In the genomic region with DNA sequence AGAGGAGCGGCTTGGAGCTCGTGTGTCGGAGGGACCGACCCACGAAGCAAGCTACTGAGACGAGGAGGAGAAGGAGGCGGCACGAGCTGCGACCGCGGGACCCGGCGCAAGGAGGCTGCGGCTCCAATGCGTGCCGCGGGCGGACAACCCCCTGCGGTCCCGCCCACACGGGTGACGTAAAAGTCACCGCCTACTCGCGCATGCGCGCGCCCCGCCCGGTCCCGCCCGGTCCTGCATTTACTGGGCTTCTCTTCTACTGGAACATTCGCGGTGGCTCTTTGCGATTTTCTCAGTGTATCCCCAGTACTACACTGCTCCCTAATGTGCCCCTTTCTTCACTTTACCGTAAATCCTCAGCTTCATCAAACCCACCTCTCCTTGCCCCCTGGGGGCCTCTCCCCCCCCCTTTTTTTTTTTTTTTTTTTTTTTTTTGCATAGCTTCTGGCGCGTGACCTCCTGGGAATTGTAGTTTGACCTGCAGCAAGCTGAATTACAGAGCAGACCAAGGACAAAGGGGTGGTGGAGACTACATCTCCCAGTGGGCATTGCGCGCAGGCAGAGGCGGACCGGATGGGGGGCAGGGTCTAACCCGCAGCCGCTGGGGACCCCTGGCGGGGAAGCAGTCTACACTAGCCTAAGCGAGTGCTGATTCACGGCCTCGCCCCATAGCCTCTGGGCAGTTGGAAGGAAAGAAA, we compare ENCODE assay signal across 8 mouse cellular contexts. TPM values are rescaled to one million over a fixed set of nuclear protein-coding genes. Genes with fewer than 3 reads are reported as not detected.
A peak's percentile ranks its signal among the peaks of the same experiment; 100 is the strongest.
DNase-seq lines count a peak whose midpoint lies in the region; ATAC-seq and TF ChIP-seq lines count a peak whose summit lies in the region.

A gene (minus strand): TSS at position 136 of the 695 bp plus-strand sequence.

- under 1% methylated on average over 48 of the region's 48 CpGs for WGBS in forebrain, embryonic 10.5 days
- under 1% methylated on average over 48 of the region's 48 CpGs for WGBS in heart, embryonic 15.5 days
- WGBS in liver, embryonic 14.5 days (ENCODE audit: insufficient replicate concordance): under 1% methylated on average over 46 of the region's 48 CpGs
- under 1% methylated on average over 47 of the region's 48 CpGs for WGBS in neural tube, embryonic 11.5 days
- WGBS in stomach, postnatal 0 days: under 1% methylated on average over 48 of the region's 48 CpGs

- H3K36me3 ChIP-seq in forebrain, embryonic 10.5 days (replicated peaks): peaks cover 32% of the 10 kb centered on the region
- H3K36me3 ChIP-seq in heart, embryonic 15.5 days: peaks cover 27% of the 10 kb centered on the region
- peaks cover 28% of the 10 kb centered on the region for H3K36me3 ChIP-seq in liver, embryonic 14.5 days (replicated peaks; ENCODE audit: control insufficient read depth, insufficient read depth, low read depth)
- H3K36me3 ChIP-seq in neural tube, embryonic 11.5 days (ENCODE audit: control insufficient read depth, insufficient read depth, low read length): peaks cover 6% of the 10 kb centered on the region
- H3K36me3 ChIP-seq in stomach, postnatal 0 days (ENCODE audit: control insufficient read depth, insufficient read depth, low read length): no peaks in the 10 kb centered on the region; the same call in 1 of the 2 replicates

- DNase-seq in CD8-positive naive resting alpha-beta T cell, adult 2 months (ENCODE audit: low read depth in 2 of 2, low spot score in 2 of 2): peak; percentile 96 to 99
- peak; percentile 82 for DNase-seq in c-Kit-positive CD71-negative TER-119-negative erythroid progenitor cells, embryonic 14.5 days (ENCODE audit: low read depth)
- DNase-seq in forebrain, embryonic 10.5 days (ENCODE audit: extremely low spot score, low spot score): peak; percentile 96
- peak; percentile 97 to 99 for DNase-seq in kidney, postnatal 25 days
- DNase-seq in liver, embryonic 14.5 days (ENCODE audit: low read depth in 3 of 3, low spot score in 3 of 3): peak; percentile 85 to 88 (median 87)
- DNase-seq in neural tube, embryonic 11.5 days (ENCODE audit: low spot score): peak; percentile 97
- DNase-seq in stomach, postnatal 0 days (ENCODE audit: low spot score): peak; percentile 97

- H3K4me3 ChIP-seq in forebrain, embryonic 10.5 days: peak within 1 kb of the TSS; percentile 97
- H3K4me3 ChIP-seq in heart, embryonic 15.5 days: peak within 1 kb of the TSS; percentile 100
- H3K4me3 ChIP-seq in liver, embryonic 14.5 days (ENCODE audit: insufficient read depth in 1 of 2, low read depth in 2 of 2, low read length in 2 of 2): peak within 1 kb of the TSS; percentile 85 to 96
- H3K4me3 ChIP-seq in neural tube, embryonic 11.5 days (ENCODE audit: low read depth, low read length): peak within 1 kb of the TSS; percentile 69
- peak within 1 kb of the TSS; percentile 93 for H3K4me3 ChIP-seq in stomach, postnatal 0 days (ENCODE audit: low read depth, low read length)

- no peaks in the 10 kb centered on the region for H3K27me3 ChIP-seq in forebrain, embryonic 10.5 days (ENCODE audit: poor library complexity, severe bottlenecking)
- H3K27me3 ChIP-seq in heart, embryonic 15.5 days: no peaks in the 10 kb centered on the region
- H3K27me3 ChIP-seq in liver, embryonic 14.5 days (ENCODE audit: control insufficient read depth, insufficient read depth, low read length): no peaks in the 10 kb centered on the region
- H3K27me3 ChIP-seq in neural tube, embryonic 11.5 days (ENCODE audit: control insufficient read depth, insufficient read depth, low read length): no peaks in the 10 kb centered on the region
- no peaks in the 10 kb centered on the region for H3K27me3 ChIP-seq in stomach, postnatal 0 days (ENCODE audit: control insufficient read depth, insufficient read depth, low read length)

- peaks cover 31% of the 10 kb centered on the region for H3K4me1 ChIP-seq in forebrain, embryonic 10.5 days
- peaks cover 29% of the 10 kb centered on the region for H3K4me1 ChIP-seq in heart, embryonic 15.5 days (replicated peaks)
- H3K4me1 ChIP-seq in liver, embryonic 14.5 days (replicated peaks; ENCODE audit: control insufficient read depth in 2 of 2, insufficient read depth in 2 of 2, low read length in 1 of 2): peaks cover 7 to 9% of the 10 kb centered on the region in 2 experiments
- H3K4me1 ChIP-seq in neural tube, embryonic 11.5 days (ENCODE audit: control insufficient read depth, insufficient read depth, low read length): peaks cover 5% of the 10 kb centered on the region; the same call in 1 of the 2 replicates
- 0 out of 2 replicates have a peak, but pooled peaks cover 2% of the 10 kb centered on the region for H3K4me1 ChIP-seq in stomach, postnatal 0 days (replicated peaks; ENCODE audit: control insufficient read depth, insufficient read depth)

- no peaks in the 10 kb centered on the region for H3K9me3 ChIP-seq in forebrain, embryonic 10.5 days
- no peaks in the 10 kb centered on the region for H3K9me3 ChIP-seq in heart, embryonic 15.5 days (replicated peaks)
- H3K9me3 ChIP-seq in liver, embryonic 14.5 days (ENCODE audit: control insufficient read depth, low read length): no peaks in the 10 kb centered on the region
- no peaks in the 10 kb centered on the region for H3K9me3 ChIP-seq in neural tube, embryonic 11.5 days (ENCODE audit: control insufficient read depth, low read length)
- H3K9me3 ChIP-seq in stomach, postnatal 0 days (ENCODE audit: control insufficient read depth, low read length): no peaks in the 10 kb centered on the region

- no peak for TF ChIP-seq EP300 in liver, embryonic 14.5 days (IDR thresholded peaks at IDR 0.05; ENCODE audit: low read depth)
- peak; percentile 94 for TF ChIP-seq EP300 in stomach, postnatal 0 days (optimal IDR thresholded peaks at IDR 0.05)

- peak; percentile 79 for TF ChIP-seq CTCF in liver, embryonic 14.5 days (IDR thresholded peaks at IDR 0.05; ENCODE audit: low read depth)
- TF ChIP-seq CTCF in stomach, postnatal 0 days (IDR thresholded peaks at IDR 0.05; ENCODE audit: low read depth): peak; percentile 82

- peak within 1 kb of the TSS; percentile 91 for H3K9ac ChIP-seq in heart, embryonic 15.5 days
- H3K9ac ChIP-seq in liver, embryonic 14.5 days (replicated peaks): peak within 1 kb of the TSS; percentile 74
- H3K9ac ChIP-seq in neural tube, embryonic 11.5 days (ENCODE audit: low read length): peak within 1 kb of the TSS; percentile 76
- H3K9ac ChIP-seq in stomach, postnatal 0 days (ENCODE audit: low read length): peak within 1 kb of the TSS; percentile 84

- H3K27ac ChIP-seq in forebrain, embryonic 10.5 days: peak within 1 kb of the TSS; percentile 96
- H3K27ac ChIP-seq in heart, embryonic 15.5 days: peak within 1 kb of the TSS; percentile 99
- peak within 1 kb of the TSS; percentile 92 for H3K27ac ChIP-seq in liver, embryonic 14.5 days
- peak within 1 kb of the TSS; percentile 84 for H3K27ac ChIP-seq in neural tube, embryonic 11.5 days (ENCODE audit: low read depth, low read length)
- H3K27ac ChIP-seq in stomach, postnatal 0 days (replicated peaks): peak within 1 kb of the TSS; percentile 99

- peak; percentile 96 for ATAC-seq in heart, embryonic 15.5 days (replicated peaks; ENCODE audit: insufficient number of reproducible peaks, insufficient read depth, low FRiP score, low read depth)
- ATAC-seq in liver, embryonic 14.5 days (ENCODE audit: insufficient read depth): peak; percentile 92
- peak; percentile 97 for ATAC-seq in neural tube, embryonic 11.5 days (ENCODE audit: insufficient read depth, low FRiP score, low TSS enrichment)
- peak; percentile 95 for ATAC-seq in stomach, postnatal 0 days (ENCODE audit: low FRiP score, low TSS enrichment)

- H3K4me2 ChIP-seq in heart, embryonic 15.5 days: peak within 1 kb of the TSS; percentile 74
- peak within 1 kb of the TSS; percentile 70 for H3K4me2 ChIP-seq in liver, embryonic 14.5 days (ENCODE audit: low read depth)
- peak within 1 kb of the TSS; percentile 46 for H3K4me2 ChIP-seq in neural tube, embryonic 11.5 days (ENCODE audit: low read depth)
- peak within 1 kb of the TSS; percentile 62 for H3K4me2 ChIP-seq in stomach, postnatal 0 days (replicated peaks; ENCODE audit: low read depth)

RNA-seq across cellular contexts. Expression of the gene that starts here (rescaled TPM):
- 264 and 283 TPM in 2 replicates for polyA plus RNA-seq in forebrain, embryonic 10.5 days (2016; fragmentation: Nextera tagmentation; extraction: Ambion mirVana)
- polyA plus RNA-seq in heart, embryonic 15.5 days (2015; fragmentation: Nextera tagmentation; extraction: Ambion mirVana): 150 and 166 TPM in 2 replicates
- 21.7 and 25.9 TPM in 2 replicates for polyA plus RNA-seq in liver, embryonic 14.5 days (2012; rRNA removed)
- polyA plus RNA-seq in liver, embryonic 14.5 days (2014; fragmentation: Nextera tagmentation; extraction: Ambion mirVana): 26.3 and 30.1 TPM in 2 replicates
- polyA plus RNA-seq in neural tube, embryonic 11.5 days (2014; fragmentation: Nextera tagmentation; extraction: Ambion mirVana): 191 and 196 TPM in 2 replicates
- polyA plus RNA-seq in stomach, postnatal 0 days (2015; fragmentation: Nextera tagmentation; extraction: Ambion mirVana): 86.0 and 89.2 TPM in 2 replicates

Comparison
In these comparisons a context has a peak if more than half of its experiments do, and no peak if none do; other contexts are left out.
1. Peak in every context shown above with its lines: DNase-seq, ATAC-seq, H3K4me3 ChIP-seq and H3K27ac ChIP-seq.